Mouse (Mus musculus): ENCODE data around the gene Sbsn.

GRCm38 (mm10) chr7:30769236-30769635 lies 18.0 kb downstream of the Sbsn start:
- no peak for TF ChIP-seq POLR2A (IDR thresholded peaks at IDR 0.05; ENCODE audit: extremely low read depth, insufficient read depth, low read length)
- TF ChIP-seq CTCF (IDR thresholded peaks at IDR 0.05; ENCODE audit: low read depth, low read length), result no peak
